Mouse (Mus musculus) ZHBTc4 (cell line): ENCODE data around the gene B4galt4.

Source experiments
- DNase-seq: peaks from one replicate; pipeline ENCODE4 v3.0.0-alpha.2; 2011; ENCODE audit warnings: low read depth, low spot score

Gene B4galt4

GRCm38 (mm10) chr16:38728576-38729132, 13.4 kb upstream of the B4galt4 start:
- no peak for DNase-seq

- no peak for DNase-seq
Measured at GRCm38 (mm10) chr16:38729139-38729538, 12.9 kb upstream of the B4galt4 start.

- DNase-seq: peak; percentile 44
Measured at GRCm38 (mm10) chr16:38729610-38730288, 12.3 kb upstream of the B4galt4 start.

- no peak for DNase-seq
Measured at GRCm38 (mm10) chr16:38730921-38731320, 11.1 kb upstream of the B4galt4 start.

GRCm38 (mm10) chr16:38741204-38741903, 710 bp upstream of the B4galt4 start:
- no peak for DNase-seq

GRCm38 (mm10) chr16:38742659-38743131, 631 bp downstream of the B4galt4 start:
- DNase-seq: peak; percentile 57

- no peak for DNase-seq
Measured at GRCm38 (mm10) chr16:38743941-38744673, 2.0 kb downstream of the B4galt4 start.

GRCm38 (mm10) chr16:38750803-38751202, 8.7 kb downstream of the B4galt4 start:
- DNase-seq: no peak

- DNase-seq: no peak
Measured at GRCm38 (mm10) chr16:38753631-38754030, 11.6 kb downstream of the B4galt4 start.

- no peak for DNase-seq
Measured at GRCm38 (mm10) chr16:38755452-38756176, 13.6 kb downstream of the B4galt4 start.

GRCm38 (mm10) chr16:38756177-38756503, 14.1 kb downstream of the B4galt4 start:
- DNase-seq: no peak

- DNase-seq: no peak
Measured at GRCm38 (mm10) chr16:38756572-38756971, 14.5 kb downstream of the B4galt4 start.

- DNase-seq: no peak
Measured at GRCm38 (mm10) chr16:38757626-38758025, 15.6 kb downstream of the B4galt4 start.

GRCm38 (mm10) chr16:38758104-38758861, 16.2 kb downstream of the B4galt4 start:
- DNase-seq: peak; percentile 7

GRCm38 (mm10) chr16:38760239-38760638, 18.2 kb downstream of the B4galt4 start:
- DNase-seq: no peak

GRCm38 (mm10) chr16:38760834-38761375, 18.8 kb downstream of the B4galt4 start:
- DNase-seq: no peak

GRCm38 (mm10) chr16:38761972-38762371, 19.9 kb downstream of the B4galt4 start:
- DNase-seq: no peak

- no peak for DNase-seq
Measured at GRCm38 (mm10) chr16:38762401-38762800, 20.3 kb downstream of the B4galt4 start.

- DNase-seq: no peak
Measured at GRCm38 (mm10) chr16:38763508-38763907, 21.4 kb downstream of the B4galt4 start.

GRCm38 (mm10) chr16:38766671-38767070, 24.6 kb downstream of the B4galt4 start:
- DNase-seq: no peak
